Mouse (Mus musculus) liver, postnatal 0 days (tissue): ENCODE data around the gene Sp100. TPM values are rescaled to one million over a fixed set of nuclear protein-coding genes. Genes with fewer than 3 reads are reported as not detected.
"Not testable (repeated sequence)": the region's sequence is repeated elsewhere in the genome, so short reads cannot be mapped to it uniquely, and the experiment has no call there.

Source experiments
- ATAC-seq: fragments of 200-750 bp; cut with Nextera tagmentation; 2 replicates; pipeline ENCODE4 v1.8.0; 2017; ENCODE audit warnings: mild to moderate bottlenecking, moderate library complexity
- DNase-seq: peaks from one replicate; pipeline ENCODE4 v3.0.0-alpha.2; 2016
- H3K27ac ChIP-seq: fragments of 300-500 bp; sonication (generic); 2 replicates; pipeline ENCODE4 v1.5.1; 2014; ENCODE audit warnings: antibody characterized with exemption, moderate library complexity, mild to moderate bottlenecking, low read depth
- H3K27me3 ChIP-seq: fragments of 300-500 bp; sonication (generic); 2 replicates; pipeline ENCODE4 v1.6.1; 2014; ENCODE audit warnings: low read length, control low read depth, mixed read lengths; ENCODE audit not compliant: insufficient read depth
- H3K36me3 ChIP-seq: fragments of 300-500 bp; sonication (generic); replicated peaks from 2 replicates; pipeline ENCODE4 v1.6.1; 2014; ENCODE audit warnings: mild to moderate bottlenecking, control low read depth, low read length, moderate library complexity, mixed read lengths; ENCODE audit not compliant: insufficient read depth
- H3K4me1 ChIP-seq: fragments of 300-500 bp; sonication (generic); 2 replicates; pipeline ENCODE4 v1.6.1; 2014; ENCODE audit warnings: antibody characterized with exemption, mild to moderate bottlenecking, control low read depth; ENCODE audit not compliant: insufficient read depth
- H3K4me2 ChIP-seq: fragments of 300-500 bp; sonication (generic); 2 replicates; pipeline ENCODE4 v1.6.1; 2014; ENCODE audit warnings: low read depth, mild to moderate bottlenecking, low read length, moderate library complexity, mixed read lengths
- H3K4me3 ChIP-seq: fragments of 300-500 bp; sonication (generic); 2 replicates; pipeline ENCODE4 v1.5.1; 2014; ENCODE audit warnings: low read depth, low read length
- H3K9ac ChIP-seq: fragments of 300-500 bp; sonication (generic); replicated peaks from 2 replicates; pipeline ENCODE4 v1.6.1; 2014; ENCODE audit warnings: mild to moderate bottlenecking, moderate library complexity
- H3K9me3 ChIP-seq: fragments of 300-500 bp; sonication (generic); 2 replicates; pipeline ENCODE4 v1.6.1; 2016; ENCODE audit warnings: mild to moderate bottlenecking, control low read depth, low read length, mixed read lengths
- WGBS: fragments of 180-500 bp; shearing (Covaris S2); extraction: QIAGEN DNeasy Blood & Tissue Kit; methylation state at CpG from one replicate; pipeline ENCODE4 v1.1.7; 2014; ENCODE audit not compliant: insufficient replicate concordance; 5-methylcytosine and 5-hydroxymethylcytosine counted together
- polyA plus RNA-seq: library from polyadenylated mRNA; unstranded; fragments of >200 nt; fragmentation: Nextera tagmentation; extraction: Ambion mirVana; gene quantifications from 2 replicates; pipeline ENCODE4 v1.2.1, GENCODE M21; 2015

Gene Sp100
- polyA plus RNA-seq = 12.7 and 13.0 TPM in 2 replicates

- 48% methylated on average over 5 of the region's 6 CpGs for WGBS
- H3K36me3 ChIP-seq, H3K4me1 ChIP-seq, H3K9me3 ChIP-seq, H3K27me3 ChIP-seq, ATAC-seq: not testable (repeated sequence)
- peak within 1 kb of the TSS; percentile 39 for H3K4me2 ChIP-seq
- peak within 1 kb of the TSS; percentile 32 for H3K4me3 ChIP-seq
- peak within 1 kb of the TSS; percentile 43 for H3K9ac ChIP-seq
- peak within 1 kb of the TSS; percentile 44 for H3K27ac ChIP-seq
- DNase-seq = peak; percentile 21
Observed at GRCm38 (mm10) chr1:85649881-85650280, at the start of gene Sp100. TSS of gene Sp100 (plus strand) at chr1:85649988.

GRCm38 (mm10) chr1:85600078-85600477, 49.7 kb upstream of the Sp100 start, which contains the start of gene Sp140:
TSS of gene Sp140 (plus strand) at chr1:85600378.
- not testable (repeated sequence) for H3K9me3 ChIP-seq, ATAC-seq, H3K36me3 ChIP-seq, H3K4me1 ChIP-seq, H3K27me3 ChIP-seq, DNase-seq
- Histone ChIP-seq H3K4me3 (peak within 1 kb of the TSS; percentile 39), H3K27ac (peak within 1 kb of the TSS; percentile 59), H3K9ac (0 out of 2 replicates have a peak within 1 kb of the TSS, but pooled peaks have one; percentile 27), H3K4me2 (peak within 1 kb of the TSS; percentile 57; the same call in 1 of the 2 replicates)
- no CpG with 5 or more reads among the region's 5 CpGs for WGBS

- H3K36me3 ChIP-seq, ATAC-seq, H3K4me1 ChIP-seq, H3K27me3 ChIP-seq, H3K9me3 ChIP-seq: not testable (repeated sequence)
- DNase-seq = peak; percentile 14
- H3K27ac ChIP-seq = peak overlapping the region; percentile 59
- H3K4me3 ChIP-seq = peak overlapping the region; percentile 39
- peak overlapping the region; percentile 57; the same call in 1 of the 2 replicates for H3K4me2 ChIP-seq
- H3K9ac ChIP-seq = 0 out of 2 replicates have a peak overlapping the region, but pooled peaks have one; percentile 27
- 51% methylated on average over 4 of the region's 4 CpGs for WGBS
Observed at GRCm38 (mm10) chr1:85600794-85601193, 49.0 kb upstream of the Sp100 start.

GRCm38 (mm10) chr1:85604341-85604740, 45.4 kb upstream of the Sp100 start:
- no CpG with 5 or more reads among the region's 1 CpGs for WGBS
- H3K4me2 ChIP-seq, DNase-seq, H3K27ac ChIP-seq, H3K27me3 ChIP-seq, H3K4me3 ChIP-seq, ATAC-seq, H3K4me1 ChIP-seq, H3K9ac ChIP-seq, H3K36me3 ChIP-seq, H3K9me3 ChIP-seq: not testable (repeated sequence)

GRCm38 (mm10) chr1:85608361-85608760, 41.4 kb upstream of the Sp100 start:
- not testable (repeated sequence) for H3K4me3 ChIP-seq, H3K4me1 ChIP-seq, H3K4me2 ChIP-seq, H3K9ac ChIP-seq, ATAC-seq, H3K27ac ChIP-seq, H3K27me3 ChIP-seq, DNase-seq, H3K36me3 ChIP-seq, H3K9me3 ChIP-seq
- 78% methylated on average over 3 of the region's 4 CpGs for WGBS

GRCm38 (mm10) chr1:85610581-85610980, 39.2 kb upstream of the Sp100 start:
- WGBS = no CpG with 5 or more reads among the region's 4 CpGs
- H3K9me3 ChIP-seq, H3K27me3 ChIP-seq, H3K9ac ChIP-seq, H3K4me3 ChIP-seq, H3K4me1 ChIP-seq, ATAC-seq, H3K4me2 ChIP-seq, DNase-seq, H3K36me3 ChIP-seq, H3K27ac ChIP-seq: not testable (repeated sequence)

- H3K9ac ChIP-seq, H3K27me3 ChIP-seq, H3K36me3 ChIP-seq, H3K4me3 ChIP-seq, H3K9me3 ChIP-seq, H3K4me1 ChIP-seq, H3K4me2 ChIP-seq, DNase-seq, ATAC-seq, H3K27ac ChIP-seq: not testable (repeated sequence)
- 84% methylated on average over 3 of the region's 3 CpGs for WGBS
Observed at GRCm38 (mm10) chr1:85615096-85615495, 34.7 kb upstream of the Sp100 start.

- ATAC-seq, DNase-seq, H3K4me1 ChIP-seq, H3K9me3 ChIP-seq, H3K9ac ChIP-seq, H3K27me3 ChIP-seq, H3K36me3 ChIP-seq, H3K4me3 ChIP-seq, H3K4me2 ChIP-seq, H3K27ac ChIP-seq: not testable (repeated sequence)
- 51% methylated on average over 3 of the region's 3 CpGs for WGBS
Observed at GRCm38 (mm10) chr1:85615819-85616218, 34.0 kb upstream of the Sp100 start.

- ATAC-seq, H3K36me3 ChIP-seq, H3K27me3 ChIP-seq, H3K4me2 ChIP-seq, H3K9me3 ChIP-seq, H3K9ac ChIP-seq, H3K4me3 ChIP-seq, H3K4me1 ChIP-seq, DNase-seq, H3K27ac ChIP-seq: not testable (repeated sequence)
- WGBS = 52% methylated on average over 4 of the region's 5 CpGs
Observed at GRCm38 (mm10) chr1:85617161-85617560, 32.6 kb upstream of the Sp100 start.

- not testable (repeated sequence) for H3K36me3 ChIP-seq, H3K27ac ChIP-seq, H3K27me3 ChIP-seq, H3K9me3 ChIP-seq, H3K4me2 ChIP-seq, H3K4me3 ChIP-seq, H3K9ac ChIP-seq, ATAC-seq, H3K4me1 ChIP-seq, DNase-seq
- WGBS = 40% methylated on average over 1 of the region's 1 CpGs
Observed at GRCm38 (mm10) chr1:85618689-85619088, 31.1 kb upstream of the Sp100 start.
